Mouse (Mus musculus): ENCODE data around the gene Zfp933. TPM values are rescaled to one million over a fixed set of nuclear protein-coding genes. Genes with fewer than 3 reads are reported as not detected.

The Zfp933 gene
- polyA plus RNA-seq, 1 experiment from 2014 or later = 4.7 TPM

Other genes with a start within 250 kb of the Zfp933 start
- 2.8 and 2.9 TPM in 2 replicates for gene Zfp979, start 205.9 kb downstream of the Zfp933 start, polyA plus RNA-seq (2016; fragmentation: Nextera tagmentation; extraction: Ambion mirVana)
- not detected in 2 replicates for gene Zfp534, start 145.8 kb downstream of the Zfp933 start, polyA plus RNA-seq (2016; fragmentation: Nextera tagmentation; extraction: Ambion mirVana)
- gene Zfp984, start 38.6 kb downstream of the Zfp933 start, polyA plus RNA-seq (2016; fragmentation: Nextera tagmentation; extraction: Ambion mirVana) = 8.2 and 8.4 TPM in 2 replicates
- 70.1 and 73.4 TPM in 2 replicates for gene Miip, start 20.4 kb upstream of the Zfp933 start, polyA plus RNA-seq (2016; fragmentation: Nextera tagmentation; extraction: Ambion mirVana)
- 15.4 and 16.4 TPM in 2 replicates for gene Fv1, start 20.6 kb upstream of the Zfp933 start, polyA plus RNA-seq (2016; fragmentation: Nextera tagmentation; extraction: Ambion mirVana)
- gene Mfn2, start 56.3 kb upstream of the Zfp933 start, polyA plus RNA-seq (2016; fragmentation: Nextera tagmentation; extraction: Ambion mirVana) = 42.9 and 43.4 TPM in 2 replicates
- 20.9 and 23.0 TPM in 2 replicates for gene Plod1, start 88.4 kb upstream of the Zfp933 start, polyA plus RNA-seq (2016; fragmentation: Nextera tagmentation; extraction: Ambion mirVana)
- 9.0 and 9.2 TPM in 2 replicates for gene 2510039O18Rik, start 92.5 kb upstream of the Zfp933 start, polyA plus RNA-seq (2016; fragmentation: Nextera tagmentation; extraction: Ambion mirVana)
- gene Nppb, start 137.4 kb upstream of the Zfp933 start, polyA plus RNA-seq (2016; fragmentation: Nextera tagmentation; extraction: Ambion mirVana) = not detected in 2 replicates
- gene Nppa, start 152.4 kb upstream of the Zfp933 start, polyA plus RNA-seq (2016; fragmentation: Nextera tagmentation; extraction: Ambion mirVana) = 0.31 TPM in 1 of 2 replicates, not detected in the other
- 13.4 and 14.2 TPM in 2 replicates for gene Clcn6, start 190.5 kb upstream of the Zfp933 start, polyA plus RNA-seq (2016; fragmentation: Nextera tagmentation; extraction: Ambion mirVana)
- 27.7 and 30.1 TPM in 2 replicates for gene Mthfr, start 190.7 kb upstream of the Zfp933 start, polyA plus RNA-seq (2016; fragmentation: Nextera tagmentation; extraction: Ambion mirVana)
- gene Agtrap, start 239.7 kb upstream of the Zfp933 start, polyA plus RNA-seq (2016; fragmentation: Nextera tagmentation; extraction: Ambion mirVana) = 19.4 TPM in 2 replicates

Measured in forebrain, embryonic 10.5 days (tissue).